Mouse (Mus musculus) heart, embryonic 16.5 days (tissue): ENCODE measurements around the gene Gpr137. TPM values are rescaled to one million over a fixed set of nuclear protein-coding genes. Genes with fewer than 3 reads are reported as not detected.
"Not testable (repeated sequence)": the region's sequence is repeated elsewhere in the genome, so short reads cannot be mapped to it uniquely, and the experiment has no call there.

ENCODE experiments used
- ATAC-seq: fragments of 200-750 bp; cut with Nextera tagmentation; replicated peaks from 2 replicates; pipeline ENCODE4 v1.8.0; 2017; ENCODE audit warnings: moderate number of reproducible peaks; ENCODE audit not compliant: insufficient read depth, low FRiP score; ENCODE audit errors: extremely low read depth
- H3K27ac ChIP-seq: fragments of 300-500 bp; sonication (generic); 2 replicates; pipeline ENCODE4 v1.5.1; 2014; ENCODE audit warnings: mild to moderate bottlenecking, low read length, control low read depth, moderate library complexity
- H3K27me3 ChIP-seq: fragments of 300-500 bp; sonication (generic); 2 replicates; pipeline ENCODE4 v1.6.1; 2014; ENCODE audit warnings: low read length, mixed read lengths; ENCODE audit not compliant: control insufficient read depth, insufficient read depth
- H3K36me3 ChIP-seq: fragments of 300-500 bp; sonication (generic); 2 replicates; pipeline ENCODE4 v1.6.1; 2014; ENCODE audit not compliant: control insufficient read depth, insufficient read depth
- H3K4me1 ChIP-seq: fragments of 300-500 bp; sonication (generic); 2 replicates; pipeline ENCODE4 v1.6.1; 2014; ENCODE audit warnings: low read length, mixed read lengths; ENCODE audit not compliant: control insufficient read depth, insufficient read depth
- H3K4me2 ChIP-seq: fragments of 300-500 bp; sonication (generic); 2 replicates; pipeline ENCODE4 v1.6.1; 2014; ENCODE audit warnings: low read depth, mild to moderate bottlenecking, control low read depth, low read length
- H3K4me3 ChIP-seq: fragments of 300-500 bp; sonication (generic); 2 replicates; pipeline ENCODE4 v1.5.1; 2014; ENCODE audit warnings: mild to moderate bottlenecking, control low read depth, low read length
- H3K9ac ChIP-seq: fragments of 300-500 bp; sonication (generic); 2 replicates; pipeline ENCODE4 v1.6.1; 2014; ENCODE audit warnings: low read length, control low read depth
- H3K9me3 ChIP-seq: fragments of 300-500 bp; sonication (generic); replicated peaks from 2 replicates; pipeline ENCODE4 v1.6.1; 2016; ENCODE audit warnings: low read length; ENCODE audit not compliant: control insufficient read depth
- WGBS: fragments of 180-500 bp; shearing (Covaris S2); extraction: QIAGEN DNeasy Blood & Tissue Kit; methylation state at CpG from one replicate; pipeline ENCODE4 v1.1.7; 2014; 5-methylcytosine and 5-hydroxymethylcytosine counted together
- polyA plus RNA-seq: library from polyadenylated mRNA; unstranded; fragments of >200 nt; fragmentation: Nextera tagmentation; extraction: Ambion mirVana; gene quantifications from 2 replicates; pipeline ENCODE4 v1.2.1, GENCODE M21; 2015

Gene Gpr137
- polyA plus RNA-seq, 1 experiment from 2014 or later, result 20.8 TPM

GRCm38 (mm10) chr19:6913991-6914390 is 28.3 kb downstream of the Gpr137 start:
- H3K4me2 ChIP-seq, result no peak overlapping the region
- no peak overlapping the region for H3K9ac ChIP-seq
- no peaks in the 10 kb centered on the region for H3K27me3 ChIP-seq
- peaks cover 34% of the 10 kb centered on the region for H3K36me3 ChIP-seq
- no peak overlapping the region for H3K27ac ChIP-seq
- H3K9me3 ChIP-seq, result no peaks in the 10 kb centered on the region
- no peak overlapping the region for H3K4me3 ChIP-seq
- 81% methylated on average over 11 of the region's 11 CpGs for WGBS
- peaks cover 7% of the 10 kb centered on the region for H3K4me1 ChIP-seq
- ATAC-seq, result no peak

- no peak for ATAC-seq
- no peaks in the 10 kb centered on the region for H3K9me3 ChIP-seq
- no peak overlapping the region for H3K27ac ChIP-seq
- 79% methylated on average over 6 of the region's 6 CpGs for WGBS
- H3K9ac ChIP-seq, result no peak overlapping the region
- H3K36me3 ChIP-seq, result peaks cover 28% of the 10 kb centered on the region
- H3K27me3 ChIP-seq, result no peaks in the 10 kb centered on the region
- H3K4me1 ChIP-seq, result peaks cover 14% of the 10 kb centered on the region
- H3K4me3 ChIP-seq, result no peak overlapping the region
- no peak overlapping the region for H3K4me2 ChIP-seq
These were observed 29.2 kb downstream of the Gpr137 start for GRCm38 (mm10) chr19:6913036-6913435.

GRCm38 (mm10) chr19:6912205-6912970 is 29.9 kb downstream of the Gpr137 start:
- Histone ChIP-seq H3K9me3 (no peaks in the 10 kb centered on the region), H3K36me3 (peaks cover 28% of the 10 kb centered on the region), H3K27ac (no peak overlapping the region), H3K9ac (no peak overlapping the region), H3K4me2 (no peak overlapping the region), H3K4me1 (peaks cover 21% of the 10 kb centered on the region), H3K4me3 (no peak overlapping the region), H3K27me3 (no peaks in the 10 kb centered on the region)
- 90% methylated on average over 15 of the region's 15 CpGs for WGBS
- ATAC-seq, result no peak

DNA sequence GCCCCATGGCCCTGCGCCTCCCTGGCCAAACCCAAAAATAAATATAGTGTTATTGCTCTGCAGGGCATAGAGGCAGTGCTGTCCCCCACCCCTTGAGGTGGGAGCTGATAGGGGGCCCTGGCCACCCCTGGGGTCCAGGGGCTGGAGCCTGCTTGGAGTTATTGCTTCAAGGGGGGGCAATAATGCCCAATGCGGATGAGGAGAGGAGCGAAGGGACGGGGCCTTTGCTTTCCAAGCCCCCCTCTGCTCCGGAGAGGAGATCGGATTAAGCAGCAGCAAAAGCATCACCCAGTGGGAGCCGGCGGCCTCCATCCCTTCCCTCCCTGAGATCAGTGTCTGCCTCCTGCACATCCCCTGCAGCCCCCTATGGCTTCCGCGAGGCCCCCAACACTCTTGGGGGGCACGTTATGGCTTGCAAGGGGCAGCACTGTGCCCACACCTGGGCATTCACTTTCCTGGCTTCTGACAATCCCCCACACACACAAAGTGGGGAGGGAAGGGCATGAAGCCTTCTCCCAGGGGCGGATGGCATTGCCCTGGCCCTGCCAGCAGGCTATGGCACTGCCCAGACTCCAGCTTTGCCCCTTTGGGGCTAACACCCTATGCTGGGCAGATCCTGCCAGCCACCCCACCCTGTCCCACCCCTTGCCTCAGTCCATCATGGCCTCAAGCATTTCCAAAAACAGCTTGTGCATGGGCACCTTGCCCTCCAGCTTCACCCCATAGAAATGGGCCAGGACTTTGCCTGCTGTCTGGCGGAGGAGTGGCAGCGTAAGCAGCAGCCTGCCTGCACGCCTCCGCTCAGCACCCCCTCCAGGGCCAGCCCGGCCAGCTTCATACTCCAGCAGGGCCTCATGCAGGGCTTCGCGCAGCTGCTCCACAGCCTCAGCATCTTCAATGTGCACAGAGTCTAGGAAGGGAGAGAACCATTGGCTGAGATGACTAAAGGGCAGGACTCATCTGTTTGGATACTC is 30.9 kb downstream of the Gpr137 start:
- H3K9ac ChIP-seq, result peak overlapping the region; percentile 0; the same call in 1 of the 2 replicates
- ATAC-seq, result no peak
- H3K4me3 ChIP-seq, result no peak overlapping the region; the same call in 1 of the 2 replicates
- H3K27ac ChIP-seq, result 0 out of 2 replicates have a peak overlapping the region, but pooled peaks have one; percentile 0
- H3K36me3 ChIP-seq, result peaks cover 36% of the 10 kb centered on the region
- peak overlapping the region; percentile 76 for H3K4me2 ChIP-seq
- peaks cover 21% of the 10 kb centered on the region for H3K4me1 ChIP-seq
- H3K9me3 ChIP-seq, result no peaks in the 10 kb centered on the region
- H3K27me3 ChIP-seq, result no peaks in the 10 kb centered on the region
- 83% methylated on average over 19 of the region's 19 CpGs for WGBS

- H3K9me3 ChIP-seq, H3K27me3 ChIP-seq: not testable (repeated sequence)
- H3K4me3 ChIP-seq, result peak overlapping the region; percentile 69
- peaks cover 39% of the 10 kb centered on the region for H3K36me3 ChIP-seq
- H3K27ac ChIP-seq, result peak overlapping the region; percentile 100
- H3K4me1 ChIP-seq, result peaks cover 21% of the 10 kb centered on the region
- peak; percentile 21 for ATAC-seq
- H3K9ac ChIP-seq, result peak overlapping the region; percentile 85
- under 1% methylated on average over 30 of the region's 30 CpGs for WGBS
- peak overlapping the region; percentile 76 for H3K4me2 ChIP-seq
These were observed 32.0 kb downstream of the Gpr137 start for GRCm38 (mm10) chr19:6910306-6910705.

- H3K4me2 ChIP-seq, result peak within 1 kb of the TSS; percentile 76
- peak; percentile 90 for ATAC-seq
- no peaks in the 10 kb centered on the region for H3K9me3 ChIP-seq
- H3K9ac ChIP-seq, result peak within 1 kb of the TSS; percentile 85
- under 1% methylated on average over 65 of the region's 65 CpGs for WGBS
- H3K36me3 ChIP-seq, result peaks cover 39% of the 10 kb centered on the region
- peaks cover 21% of the 10 kb centered on the region for H3K4me1 ChIP-seq
- no peaks in the 10 kb centered on the region for H3K27me3 ChIP-seq
- peak within 1 kb of the TSS; percentile 100 for H3K27ac ChIP-seq
- H3K4me3 ChIP-seq, result peak within 1 kb of the TSS; percentile 69
These were observed 32.6 kb downstream of the Gpr137 start, which contains the start of the genes Trmt112 and Prdx5 for GRCm38 (mm10) chr19:6909507-6910289. Gene Trmt112 (plus strand): TSS chr19:6909698. Gene Prdx5 (minus strand): TSS chr19:6910106.

DNA sequence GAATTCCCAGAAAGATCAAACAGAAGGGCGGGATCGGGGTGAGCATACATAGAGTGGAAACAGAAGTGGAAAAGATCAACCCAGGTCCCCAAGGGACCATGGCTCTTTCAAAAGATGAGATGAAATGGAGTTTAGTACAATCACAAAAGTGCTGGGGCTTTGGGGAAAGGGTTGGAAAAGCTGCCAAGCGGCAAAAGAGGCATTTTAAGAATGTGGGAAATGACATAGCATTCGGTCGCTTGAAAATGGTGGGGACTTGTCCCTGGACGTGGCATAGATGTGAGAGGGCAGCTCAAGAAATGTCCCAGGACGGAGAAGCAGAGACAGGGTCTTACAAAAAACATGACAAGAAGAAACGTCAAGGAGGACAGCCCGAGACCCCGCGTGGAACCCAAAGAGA is 33.3 kb downstream of the Gpr137 start:
- H3K4me3 ChIP-seq, result peak overlapping the region; percentile 69
- peak overlapping the region; percentile 100 for H3K27ac ChIP-seq
- H3K4me2 ChIP-seq, result peak overlapping the region; percentile 76
- no peaks in the 10 kb centered on the region for H3K9me3 ChIP-seq
- H3K4me1 ChIP-seq, result peaks cover 21% of the 10 kb centered on the region
- 6% methylated on average over 11 of the region's 11 CpGs for WGBS
- peak overlapping the region; percentile 85 for H3K9ac ChIP-seq
- H3K27me3 ChIP-seq, result no peaks in the 10 kb centered on the region
- peaks cover 39% of the 10 kb centered on the region for H3K36me3 ChIP-seq
- ATAC-seq, result 0 out of 2 replicates have a peak, but pooled peaks have one; percentile 0

DNA sequence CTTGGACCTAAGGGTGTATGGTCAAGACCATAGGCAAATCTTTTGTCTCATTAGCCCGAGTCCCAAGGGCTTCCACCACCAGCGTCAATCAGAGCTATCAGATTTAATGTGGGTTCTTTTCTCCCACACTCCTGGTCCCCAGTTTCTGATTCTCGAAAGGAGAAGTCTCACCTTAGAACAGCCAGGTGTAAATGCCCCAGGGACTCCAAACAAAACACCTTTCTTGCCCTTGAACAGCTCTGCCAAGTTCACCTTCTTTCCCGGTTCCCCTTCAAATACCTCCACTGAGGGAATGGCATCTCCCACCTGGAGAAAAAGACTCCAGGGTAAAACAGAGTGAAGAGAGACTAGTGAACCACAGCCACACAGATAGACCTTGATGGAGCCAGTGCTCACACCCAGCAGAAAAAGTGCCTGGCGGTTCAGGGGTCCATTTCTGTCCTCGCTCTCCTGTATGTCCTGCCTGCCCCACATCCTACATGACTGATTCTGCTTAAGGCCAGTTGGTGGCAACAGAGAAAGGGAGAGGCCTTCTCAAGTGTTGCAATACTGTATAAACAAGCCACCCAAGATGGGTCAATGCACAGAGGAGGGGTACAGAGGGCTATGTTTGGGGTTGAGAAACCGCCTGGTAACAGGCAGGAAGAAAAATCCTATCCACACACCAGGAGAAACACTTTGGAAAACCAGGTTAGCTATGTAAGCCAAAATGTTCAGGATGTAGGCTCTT is 34.3 kb downstream of the Gpr137 start:
- no peak for ATAC-seq
- Histone ChIP-seq H3K4me3 (peak overlapping the region; percentile 69), H3K27me3 (no peaks in the 10 kb centered on the region), H3K36me3 (peaks cover 29% of the 10 kb centered on the region), H3K27ac (no peak overlapping the region), H3K9ac (peak overlapping the region; percentile 85), H3K9me3 (no peaks in the 10 kb centered on the region), H3K4me2 (peak overlapping the region; percentile 76), H3K4me1 (peaks cover 21% of the 10 kb centered on the region)
- 82% methylated on average over 7 of the region's 7 CpGs for WGBS
